Mouse (Mus musculus): Measurements from ENCODE around the gene Zpr1. TPM values are rescaled to one million over a fixed set of nuclear protein-coding genes. Genes with fewer than 3 reads are reported as not detected.
A peak's percentile ranks its signal among the peaks of the same experiment; 100 is the strongest.
"Not testable (repeated sequence)": the region's sequence is repeated elsewhere in the genome, so short reads cannot be mapped to it uniquely, and the experiment has no call there.

Zpr1 gene
- total RNA-seq, 2 experiments from 2014 or later, result 21.1 to 28.3 TPM

DNA sequence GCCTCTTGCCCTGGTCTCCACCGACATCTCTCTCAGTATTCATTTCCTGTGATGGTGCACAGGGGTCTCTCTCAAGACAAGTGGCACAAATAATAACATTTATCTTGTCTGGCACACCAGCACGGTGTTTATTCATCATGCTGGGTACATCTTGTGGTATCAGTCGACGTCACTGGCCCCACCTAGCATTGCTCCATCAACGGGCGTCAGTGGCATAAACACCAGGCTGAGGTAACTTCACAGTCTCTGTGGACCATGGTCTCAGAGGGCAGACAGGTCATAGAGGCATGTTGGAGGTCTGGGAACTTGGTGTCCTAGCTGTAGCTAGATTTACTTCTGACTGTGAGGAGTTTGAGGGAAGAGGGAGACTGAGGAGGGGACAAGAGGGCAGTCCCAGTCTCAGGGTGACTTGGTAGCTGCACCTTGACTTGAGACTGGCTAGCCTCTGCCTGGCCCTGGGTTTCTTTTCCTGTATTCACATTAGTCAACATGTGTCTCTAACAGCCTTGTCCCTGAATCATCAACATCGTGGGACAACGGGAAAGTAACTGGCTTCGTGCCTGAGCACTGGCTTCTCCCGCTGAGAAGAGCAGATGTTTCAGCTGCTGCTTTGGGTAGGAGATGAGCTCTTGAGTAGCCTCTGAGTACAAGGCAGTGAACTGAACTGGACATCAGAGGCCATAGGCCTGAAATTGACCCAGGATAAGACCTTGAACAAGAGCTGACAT lies 16.0 kb upstream of the Zpr1 start:
- intact Hi-C loops (cut with DNase I), result no loop called here

GRCm38 (mm10) chr9:46257546-46257945 lies 15.3 kb upstream of the Zpr1 start:
- intact Hi-C loops (cut with DNase I), result no loop called here

More for the DNA sequence above, 16.0 kb upstream of the Zpr1 start:
- no peak for DNase-seq

DNA sequence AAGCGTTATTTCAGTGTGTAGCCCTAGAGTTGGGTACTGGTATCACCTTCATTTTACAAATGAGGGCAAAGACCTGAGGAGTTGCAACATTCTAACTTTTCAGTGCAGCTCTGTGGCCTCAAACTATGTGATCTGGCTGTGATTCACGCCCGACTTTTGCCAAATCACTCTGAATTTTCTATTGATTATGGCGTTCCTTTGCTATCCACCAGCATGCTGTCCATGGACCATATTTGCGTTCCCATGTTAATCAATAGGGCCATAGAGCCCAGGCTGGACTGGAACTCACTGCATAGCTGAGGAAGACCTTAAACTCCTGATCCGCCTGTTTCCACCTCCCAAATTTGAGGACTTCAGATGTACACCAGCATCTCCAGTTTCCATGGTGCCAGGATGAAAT lies 13.8 kb upstream of the Zpr1 start:
- intact Hi-C loops (cut with DNase I), result no loop called here
- no peak for DNase-seq

More at GRCm38 (mm10) chr9:46257546-46257945, 15.3 kb upstream of the Zpr1 start:
- no peak for DNase-seq

DNA sequence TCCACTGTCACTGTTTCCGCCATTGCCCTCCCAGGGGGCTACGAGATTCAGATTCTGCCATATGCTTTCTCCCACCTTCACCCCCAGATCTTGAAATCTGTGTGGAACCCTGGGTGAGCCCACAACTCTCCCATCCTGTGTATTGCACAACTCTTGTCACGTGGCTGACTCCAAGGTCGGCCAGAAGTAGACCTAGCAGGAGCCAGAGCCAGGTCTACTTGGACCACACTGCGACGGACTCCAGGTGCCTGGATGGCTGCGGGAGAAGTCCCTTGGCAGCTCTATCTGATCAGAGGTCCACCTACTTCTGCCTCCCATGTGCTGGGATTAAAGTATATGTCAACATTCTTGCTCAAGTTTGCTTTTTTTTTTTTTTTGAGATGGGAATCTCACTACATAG lies 11.7 kb upstream of the Zpr1 start:
- intact Hi-C loops (cut with DNase I), result no loop called here
- DNase-seq, result no peak

GRCm38 (mm10) chr9:46268343-46268873 lies 4.5 kb upstream of the Zpr1 start, which contains the start of gene Apoa5:
Gene Apoa5 (plus strand): TSS chr9:46268633.
- intact Hi-C loops (cut with DNase I), result no loop called here
- DNase-seq, result no peak

GRCm38 (mm10) chr9:46269125-46269524 lies 3.7 kb upstream of the Zpr1 start:
- intact Hi-C loops (cut with DNase I), result no loop called here
- DNase-seq, result no peak

- DNase-seq, result no peak
- intact Hi-C loops (cut with DNase I), result no loop called here
Measured at GRCm38 (mm10) chr9:46270782-46271181, 2.1 kb upstream of the Zpr1 start.

GRCm38 (mm10) chr9:46272070-46272469 lies 794 bp upstream of the Zpr1 start:
- intact Hi-C loops (cut with DNase I), result no loop called here
- no peak for DNase-seq

DNA sequence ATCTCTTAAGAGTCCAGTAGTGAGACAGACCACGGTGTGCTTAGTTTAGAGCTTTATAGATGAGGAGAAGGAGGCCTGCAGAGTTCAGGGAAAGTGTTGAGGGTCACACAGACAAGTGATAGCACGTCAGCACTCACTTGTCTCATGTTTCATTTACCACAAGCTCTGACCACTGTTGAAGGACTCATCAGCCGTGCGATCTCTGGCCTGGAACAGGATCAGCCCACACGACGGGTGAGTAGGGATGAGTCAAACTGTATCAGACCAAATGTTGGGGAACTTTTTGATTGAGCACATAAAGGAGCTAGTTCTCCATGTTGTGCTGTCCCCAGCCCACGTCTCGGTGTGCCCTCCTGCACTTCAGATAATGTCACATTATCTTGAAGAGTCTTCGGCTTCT lies 1.6 kb downstream of the Zpr1 start:
- intact Hi-C loops (cut with DNase I), result no loop called here
- no peak for DNase-seq

GRCm38 (mm10) chr9:46282631-46283436 lies 10.0 kb downstream of the Zpr1 start, which contains the start of gene Bud13:
Gene Bud13 (plus strand): TSS chr9:46283008.
- peak; percentile 90 to 91 for DNase-seq
- intact Hi-C loops (cut with DNase I), result no loop called here

- DNase-seq, result no peak
- intact Hi-C loops (cut with DNase I), result no loop called here
Measured at GRCm38 (mm10) chr9:46298381-46298780, 25.5 kb downstream of the Zpr1 start.

DNA sequence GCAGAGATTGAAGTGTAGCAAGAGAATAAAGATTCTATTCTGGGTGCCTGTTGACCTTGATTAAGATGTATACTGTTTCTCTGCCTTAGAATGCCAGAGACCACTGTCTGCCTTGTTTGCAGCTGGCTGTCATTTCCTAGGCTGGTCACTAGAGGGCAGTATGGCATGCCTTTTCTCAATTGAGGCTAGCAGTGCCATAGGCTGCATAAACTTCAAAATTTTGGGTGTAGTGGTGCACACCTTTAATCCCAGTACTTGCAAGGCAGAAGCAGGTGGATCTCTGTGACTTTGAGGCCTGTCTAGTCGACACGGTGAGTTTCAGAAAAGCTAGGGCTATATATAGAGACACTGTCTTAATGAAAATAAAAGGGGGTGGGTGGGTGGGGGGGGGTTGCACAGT lies 29.3 kb downstream of the Zpr1 start:
- no peak for DNase-seq
- intact Hi-C loops (cut with DNase I), result no loop called here

DNA sequence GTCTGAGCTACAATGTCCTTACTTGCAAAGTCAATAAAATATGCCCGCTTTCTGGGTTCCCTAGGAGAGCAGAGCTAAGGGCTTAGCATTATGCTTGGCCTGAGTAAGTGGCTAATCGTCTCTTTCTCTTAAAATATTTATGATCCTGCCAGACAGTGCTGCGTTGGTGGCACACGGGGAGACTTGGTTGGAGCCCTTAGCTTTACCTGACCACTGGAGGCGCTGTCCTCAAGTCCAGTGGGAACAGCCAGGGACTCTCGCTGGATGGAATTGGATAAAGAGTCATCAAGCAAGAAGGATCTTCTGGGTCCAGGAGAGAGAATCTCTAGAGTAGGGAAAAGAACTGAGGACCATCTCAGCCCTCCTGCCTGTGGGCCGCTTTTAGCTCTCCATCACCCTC lies 36.3 kb downstream of the Zpr1 start:
- intact Hi-C loops (cut with DNase I), result no loop called here
- DNase-seq, result no peak

- intact Hi-C loops (cut with DNase I), result no loop called here
- DNase-seq, result peak; percentile 43 to 46
Measured at GRCm38 (mm10) chr9:46314507-46314906, 41.6 kb downstream of the Zpr1 start.

DNA sequence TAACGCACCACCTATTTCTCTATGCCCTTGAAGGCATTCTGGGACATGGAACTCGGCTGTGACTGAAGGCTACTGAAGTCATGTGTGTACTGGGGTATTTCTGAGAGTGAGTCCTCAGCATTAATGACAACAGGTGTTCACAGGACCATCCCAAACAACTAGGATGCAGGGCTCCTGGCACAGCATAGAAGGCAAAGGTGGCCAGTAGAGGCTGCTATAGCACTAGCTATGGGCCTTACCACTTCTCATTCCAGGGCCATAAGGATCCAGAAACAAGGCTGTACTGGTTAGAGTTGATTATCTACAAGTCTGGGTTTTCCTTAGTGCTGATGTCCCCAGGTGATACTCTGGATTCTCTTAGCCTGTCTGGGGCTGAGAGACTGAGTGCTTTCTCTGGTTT lies 42.1 kb downstream of the Zpr1 start:
- DNase-seq, result no peak
- intact Hi-C loops (cut with DNase I), result no loop called here

DNA sequence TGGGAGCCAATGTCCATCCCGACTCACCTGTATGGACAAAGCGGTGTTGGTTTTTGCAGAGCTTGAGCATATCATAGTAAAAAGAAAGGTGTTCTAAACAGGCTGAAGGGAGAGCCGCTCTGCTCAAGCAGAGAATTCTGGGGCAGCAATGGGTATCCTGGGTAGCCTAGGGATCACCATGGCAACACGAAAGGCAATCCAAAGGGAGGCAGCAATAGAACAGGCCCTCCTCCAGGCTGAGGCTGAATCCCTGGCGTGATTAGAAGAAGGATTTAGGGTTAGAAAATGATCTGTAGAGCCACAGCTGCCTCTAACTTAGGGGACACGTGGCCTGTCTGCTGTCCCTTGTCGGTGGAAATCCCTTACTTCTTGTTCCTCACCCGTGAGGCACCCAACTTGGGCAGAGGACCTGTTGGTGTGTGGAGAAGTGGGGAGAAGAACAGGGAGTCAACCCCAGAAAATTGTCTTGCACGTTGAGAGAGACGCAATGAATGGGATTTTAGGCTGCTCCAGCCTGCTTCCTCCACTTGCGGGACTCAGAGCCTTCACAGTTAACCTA lies 43.0 kb downstream of the Zpr1 start:
- intact Hi-C loops (cut with DNase I), result no loop called here

GRCm38 (mm10) chr9:46316388-46316787 lies 43.5 kb downstream of the Zpr1 start:
- DNase-seq, result no peak

More for the DNA sequence above, 43.0 kb downstream of the Zpr1 start:
- no peak for DNase-seq

DNA sequence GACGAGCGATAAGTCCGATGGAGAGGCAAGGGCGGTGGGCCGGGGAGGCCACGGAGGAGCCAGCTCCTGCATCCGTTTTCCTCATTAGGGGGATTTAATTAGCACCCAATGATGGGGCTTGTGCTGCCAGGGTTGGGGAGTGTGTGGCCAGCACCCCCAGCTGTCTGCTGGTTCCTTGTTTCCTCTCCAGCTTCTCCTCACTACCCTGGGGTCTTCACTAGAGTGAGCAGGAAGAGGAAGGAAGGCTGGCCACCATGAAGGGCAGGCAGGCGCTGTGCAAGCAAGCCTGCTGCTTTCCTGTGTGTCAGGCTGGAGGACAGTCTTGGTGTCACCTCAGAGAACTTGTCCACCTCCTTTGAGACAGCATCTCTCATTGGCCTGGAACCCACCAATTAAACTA lies 44.0 kb downstream of the Zpr1 start:
- intact Hi-C loops (cut with DNase I), result no loop called here

More at GRCm38 (mm10) chr9:46316388-46316787, 43.5 kb downstream of the Zpr1 start:
- intact Hi-C loops (cut with DNase I), result no loop called here

GRCm38 (mm10) chr9:46317957-46318356 lies 45.1 kb downstream of the Zpr1 start:
- DNase-seq, result no peak
- intact Hi-C loops (cut with DNase I), result no loop called here

More for the DNA sequence above, 44.0 kb downstream of the Zpr1 start:
- no peak for DNase-seq

DNA sequence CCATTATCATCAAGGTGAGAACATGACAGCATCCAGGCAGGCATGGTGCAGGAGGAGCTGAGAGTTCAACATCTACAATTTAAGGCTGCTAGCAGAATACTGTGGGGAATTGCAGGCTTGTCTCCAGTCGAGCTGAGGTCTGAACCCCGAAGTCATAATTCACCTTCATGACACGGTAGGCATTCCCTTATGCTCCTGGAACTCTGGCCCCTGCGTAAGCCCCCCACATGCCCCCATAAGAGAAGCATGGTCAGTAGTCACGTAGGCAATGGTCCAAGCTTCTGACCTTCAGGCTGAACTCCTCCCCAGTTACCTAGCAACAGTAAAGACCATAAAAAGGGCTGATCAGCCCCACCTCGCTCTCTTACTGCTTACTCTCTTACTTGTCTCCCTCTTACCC lies 47.0 kb downstream of the Zpr1 start, which contains the start of gene 4931429L15Rik:
TSS of gene 4931429L15Rik (minus strand) at position 101 of the 400 bp plus-strand sequence.
- intact Hi-C loops (cut with DNase I); DNase-seq: not testable (repeated sequence)

- intact Hi-C loops (cut with DNase I), result no loop called here
Measured at GRCm38 (mm10) chr9:46320461-46320860, 47.6 kb downstream of the Zpr1 start.

More at GRCm38 (mm10) chr9:46320461-46320860, 47.6 kb downstream of the Zpr1 start:
- no peak for DNase-seq
